Mouse (Mus musculus) gastrocnemius, postnatal 10 days (tissue): ENCODE results near the gene Adcy10. TPM values are rescaled to one million over a fixed set of nuclear protein-coding genes. Genes with fewer than 3 reads are reported as not detected.

ENCODE experiments used
- DNase-seq: peaks from one replicate; pipeline ENCODE4 v3.0.0; 2021; ENCODE audit warnings: mixed read lengths
- total RNA-seq, 2 experiments: library from RNA; stranded (reverse); gene quantifications; 2 replicates each; pipeline ENCODE4 v1.2.3; 2021

Adcy10 gene
- total RNA-seq, 2 experiments from 2014 or later: 0.12 TPM; not detected in 1

DNA sequence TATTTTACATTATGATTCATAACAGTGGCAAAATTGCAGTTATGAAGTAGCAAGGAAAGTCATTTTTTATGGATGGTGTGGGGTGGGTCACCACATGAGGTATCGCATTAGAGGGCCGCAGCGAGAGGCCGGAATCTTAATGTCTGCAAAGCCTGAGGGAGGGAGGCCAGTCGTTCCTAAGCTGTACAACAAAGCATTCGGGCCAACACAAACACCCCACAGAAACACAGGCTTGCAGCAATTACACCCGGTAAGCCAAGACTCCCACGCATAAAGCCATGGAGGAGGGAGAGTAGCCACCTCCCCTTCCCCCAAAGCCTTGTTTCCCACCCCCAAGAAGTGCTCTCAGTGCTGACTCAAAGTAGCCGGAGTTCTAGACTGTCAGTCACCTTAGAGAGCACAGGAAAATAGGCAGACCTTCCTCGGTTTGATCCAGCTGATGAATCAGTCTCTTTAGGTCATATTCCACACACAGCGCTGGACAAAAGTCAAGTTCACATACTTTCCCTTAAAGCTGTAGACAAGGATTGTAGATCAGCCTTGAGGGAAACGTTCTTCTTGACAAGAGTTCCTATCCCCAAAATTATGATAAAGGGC, 51.2 kb downstream of the Adcy10 start:
- DNase-seq: no peak

DNA sequence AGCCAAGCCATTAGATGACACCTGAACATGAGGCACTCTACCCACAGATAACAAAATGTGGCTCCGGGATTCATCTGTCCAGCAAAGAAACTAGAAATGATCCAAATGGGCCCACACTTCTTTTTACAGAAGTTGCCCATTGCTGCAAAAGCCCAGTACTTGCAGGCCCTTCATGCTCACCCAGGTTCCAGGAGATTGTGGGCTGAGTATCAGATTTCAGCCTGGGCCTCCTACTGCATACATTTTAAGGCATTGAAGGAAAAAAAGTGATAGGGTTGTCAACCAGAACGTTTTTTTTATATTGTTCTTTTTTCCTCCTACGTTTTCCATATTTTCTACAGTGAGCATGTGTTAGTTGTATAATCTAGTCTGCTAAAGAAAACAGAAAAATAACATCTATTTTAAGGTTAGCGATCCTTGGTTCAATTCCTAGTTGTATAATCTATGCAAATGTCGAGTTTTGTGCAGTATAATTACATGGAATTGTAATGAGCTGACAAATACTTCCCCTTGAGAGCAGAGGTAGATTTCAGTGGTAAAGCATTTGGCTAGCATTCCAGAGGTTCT, 52.3 kb downstream of the Adcy10 start:
- no peak for DNase-seq

DNA sequence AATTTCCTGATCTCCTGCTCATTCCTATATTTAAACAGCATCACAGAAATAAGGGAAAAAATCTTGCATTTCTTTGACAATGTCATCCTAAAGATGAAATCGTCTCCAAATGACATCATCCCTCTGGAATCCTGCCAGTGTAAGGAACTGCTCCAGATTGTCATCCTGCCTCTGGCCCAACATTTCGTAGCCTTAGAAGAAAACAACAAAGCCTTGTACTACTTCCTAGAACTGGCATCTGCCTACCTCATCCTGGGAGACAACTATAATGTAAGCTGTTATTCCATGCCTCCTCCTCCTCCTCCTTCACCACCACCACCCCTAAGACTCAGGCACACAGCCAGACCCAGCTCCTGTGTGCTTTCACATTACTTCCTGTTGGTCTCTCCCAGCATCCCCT, 71.7 kb downstream of the Adcy10 start:
- DNase-seq: no peak

DNA sequence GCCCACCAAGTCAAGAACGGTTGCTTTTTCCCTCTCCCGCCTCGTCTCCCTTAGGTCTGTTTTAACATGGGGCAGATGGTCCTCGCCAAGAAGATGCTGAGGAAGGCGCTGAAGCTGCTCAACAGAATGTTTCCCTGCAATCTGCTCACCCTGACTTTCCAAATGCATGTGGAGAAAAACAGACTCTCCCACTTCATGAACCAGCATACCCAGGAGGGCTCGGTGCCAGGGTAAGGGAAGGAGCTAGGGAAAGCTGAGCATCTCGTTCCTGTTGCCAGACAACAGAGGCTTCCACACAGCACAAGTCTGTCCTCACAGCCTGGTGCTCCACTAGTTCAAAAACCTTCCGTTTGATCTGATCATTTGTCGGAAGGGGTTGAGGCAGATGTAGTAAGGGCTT, 74.1 kb downstream of the Adcy10 start:
- DNase-seq: no peak

DNA sequence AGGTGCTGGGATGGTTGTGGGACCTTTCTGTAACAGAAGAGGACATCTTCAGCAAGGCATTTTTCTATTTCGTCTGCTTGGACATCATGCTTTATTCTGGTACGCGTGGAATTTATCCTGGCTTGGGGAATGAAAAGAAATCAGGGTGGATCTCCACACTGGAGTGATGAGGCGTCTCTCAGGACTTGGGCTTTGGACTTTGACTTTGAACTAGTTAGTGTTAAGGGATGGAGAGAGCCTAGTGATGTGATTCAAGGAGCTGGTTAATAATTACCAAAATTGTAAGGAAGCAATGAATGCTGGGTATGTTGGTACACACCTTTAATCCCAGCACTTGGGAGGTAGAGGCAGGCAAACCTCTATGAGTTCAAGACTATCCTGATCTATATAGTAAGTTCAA, 80.3 kb downstream of the Adcy10 start:
- no peak for DNase-seq

DNA sequence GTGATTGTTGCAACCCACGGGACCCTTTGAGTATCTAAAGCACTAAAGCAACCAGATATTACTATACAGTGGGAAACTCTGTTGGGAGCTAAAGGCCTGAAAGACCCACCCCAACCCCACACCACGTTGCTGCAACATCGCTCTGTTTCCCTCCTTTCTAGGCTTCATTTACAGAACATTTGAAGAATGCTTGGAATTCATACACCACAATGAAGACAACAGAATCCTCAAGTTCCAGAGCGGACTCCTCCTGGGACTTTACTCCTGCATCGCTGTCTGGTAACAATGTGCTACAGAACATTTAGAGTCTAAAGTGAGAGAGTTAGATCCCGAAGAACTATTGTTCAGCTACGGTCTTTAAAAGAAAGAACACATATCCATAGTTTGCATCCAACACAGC, 82.5 kb downstream of the Adcy10 start:
- no peak for DNase-seq

DNA sequence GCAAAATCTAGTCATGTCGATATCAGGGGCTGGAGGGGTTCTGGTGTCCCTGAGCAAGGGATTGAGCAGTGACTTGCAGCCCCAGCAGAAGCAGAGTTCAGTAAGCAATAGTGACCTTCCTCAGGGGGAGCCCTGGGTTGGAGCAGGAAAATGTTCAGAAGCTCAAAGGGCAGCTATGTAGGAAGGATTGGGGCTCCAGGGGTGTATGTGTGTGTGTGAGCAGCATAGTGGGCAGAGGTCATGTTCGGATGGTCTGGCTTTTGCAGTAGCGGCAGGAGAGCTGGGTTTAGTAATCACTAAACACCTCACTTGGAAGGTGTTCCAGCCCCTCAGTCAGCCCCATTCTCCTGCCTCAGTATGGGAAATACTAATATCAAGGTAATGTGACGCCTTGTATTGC, 91.0 kb downstream of the Adcy10 start:
- no peak for DNase-seq

DNA sequence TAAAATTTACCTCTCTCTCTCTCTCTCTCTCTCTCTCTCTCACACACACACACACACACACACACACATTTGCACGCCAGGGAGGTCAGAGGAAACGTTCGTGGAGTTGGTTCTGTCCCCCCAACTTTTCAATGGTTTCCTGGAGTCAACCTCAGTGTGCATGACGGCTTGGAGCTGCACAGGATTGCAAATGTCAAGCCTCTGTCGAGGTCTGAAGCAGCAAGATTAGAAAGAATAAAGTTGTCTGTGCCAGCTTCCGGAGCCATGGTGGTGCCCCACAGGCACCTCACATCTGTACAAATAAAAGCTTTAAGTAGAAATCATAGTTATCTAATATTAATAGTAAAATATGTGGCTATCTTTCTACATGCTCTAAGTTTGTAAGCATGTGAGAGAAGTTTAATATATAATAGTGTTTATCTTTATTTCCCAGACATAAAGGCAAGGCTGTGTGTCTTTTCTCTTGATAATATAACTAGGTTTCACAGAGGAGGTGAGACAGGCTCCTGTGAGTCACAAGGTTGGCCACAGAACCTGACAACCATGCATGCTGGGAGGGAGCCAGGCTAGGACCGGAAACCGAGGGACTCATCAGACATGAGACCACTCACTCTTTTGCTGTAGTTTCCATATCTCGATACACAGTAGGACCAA, 91.6 kb downstream of the Adcy10 start:
- DNase-seq: no peak

DNA sequence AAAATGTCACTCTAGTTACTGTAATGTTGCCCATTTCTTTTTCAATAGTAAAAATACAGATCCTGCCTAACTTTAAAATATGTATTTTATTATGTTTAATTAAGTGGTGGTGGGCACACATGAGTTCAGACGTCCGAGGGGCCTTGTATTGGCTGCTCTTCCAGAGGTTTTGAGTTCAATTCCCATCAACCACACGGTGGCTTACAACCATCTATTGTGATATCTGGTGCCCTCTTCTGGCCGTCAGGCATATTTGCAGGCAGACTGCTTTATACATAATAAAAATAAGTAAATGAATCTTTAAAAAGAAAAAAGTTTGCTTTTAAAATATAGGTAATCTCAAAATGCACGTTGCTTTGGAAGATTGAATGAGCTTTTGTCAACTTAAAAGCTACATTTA, 94.3 kb downstream of the Adcy10 start:
- DNase-seq: no peak

DNA sequence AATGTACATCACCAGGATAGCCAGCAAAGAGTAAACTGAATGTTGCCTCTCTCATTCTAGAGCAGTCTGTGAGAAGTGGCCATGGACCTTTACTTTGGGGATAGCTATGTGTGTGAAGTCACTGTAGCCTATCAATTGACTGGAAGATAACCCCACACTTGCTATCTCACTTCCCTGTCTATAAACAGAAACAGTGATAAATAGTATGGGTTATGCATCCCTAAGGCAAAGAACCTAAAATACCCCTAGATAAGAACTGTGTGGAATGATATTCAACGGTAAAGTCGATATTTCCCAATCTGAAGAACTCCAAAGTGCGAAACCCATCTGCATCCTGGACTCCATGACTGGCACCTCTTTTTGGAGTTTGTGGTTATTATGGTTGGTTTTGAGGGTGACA, 96.3 kb downstream of the Adcy10 start:
- DNase-seq: no peak

DNA sequence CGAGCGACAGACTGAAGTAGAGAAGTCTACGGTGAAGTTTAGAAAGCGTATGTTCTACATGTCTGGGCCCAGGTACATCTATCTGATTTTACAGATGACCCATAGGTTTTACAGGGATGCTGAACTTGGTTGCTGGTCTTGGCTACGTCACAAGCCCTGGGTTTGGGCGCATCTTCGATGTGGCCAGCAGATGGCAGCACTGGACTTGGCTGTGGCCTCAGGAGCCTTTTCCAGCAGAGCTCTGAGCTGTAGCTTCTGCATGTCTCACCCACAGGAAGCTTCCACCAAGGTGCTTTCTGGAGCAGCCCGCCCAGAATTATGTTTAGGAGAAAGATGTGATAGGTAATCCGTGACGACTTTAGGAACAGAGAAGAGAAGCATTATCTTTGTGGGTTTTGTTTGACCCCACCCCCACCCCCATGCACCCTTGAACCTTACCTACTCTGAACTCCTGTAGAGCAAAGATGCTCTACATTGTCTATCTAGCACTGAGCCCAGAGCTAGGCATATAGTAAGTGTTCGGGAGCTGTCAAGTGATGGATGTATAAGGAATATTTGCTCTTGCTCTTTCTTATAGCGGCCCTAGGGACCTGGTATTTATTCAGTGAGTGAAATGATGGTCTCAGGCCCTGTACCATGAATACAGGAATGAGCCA, 98.7 kb downstream of the Adcy10 start:
- DNase-seq: peak; percentile 91

DNA sequence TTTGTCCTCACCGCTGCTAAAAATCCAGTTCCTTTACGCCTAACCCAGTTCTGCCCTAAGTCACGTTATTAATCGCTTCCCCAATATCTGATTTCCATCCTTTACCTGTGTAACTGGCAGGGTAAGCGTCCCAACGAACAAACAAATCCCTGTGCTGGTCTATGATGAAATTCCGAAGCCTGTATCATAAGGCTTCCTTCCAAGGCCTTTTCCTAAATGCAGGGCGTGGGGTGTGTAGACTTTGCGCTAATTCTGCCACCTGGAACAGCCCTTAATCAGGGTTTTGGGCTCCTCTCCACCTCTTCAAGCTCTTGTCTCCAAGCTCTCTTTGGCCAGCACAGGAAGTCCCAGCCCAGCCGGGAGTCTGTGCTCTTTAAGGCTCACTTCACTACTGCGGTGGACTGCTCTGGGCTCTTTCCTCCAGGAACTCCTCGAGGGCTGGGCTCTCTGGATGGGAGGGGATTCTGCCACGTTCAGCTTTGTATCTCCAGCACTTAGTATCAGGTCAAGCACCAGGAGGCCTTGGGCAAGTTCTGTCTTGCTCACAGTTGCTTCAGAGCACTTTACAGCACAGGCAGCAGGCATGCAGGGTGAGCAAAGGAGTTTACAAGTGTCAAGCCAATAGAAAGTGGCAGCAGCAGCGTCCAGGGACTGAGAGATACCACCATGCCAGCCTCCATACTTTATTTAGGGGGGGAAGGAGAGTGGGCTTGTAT, 100.6 kb downstream of the Adcy10 start:
- DNase-seq: no peak

DNA sequence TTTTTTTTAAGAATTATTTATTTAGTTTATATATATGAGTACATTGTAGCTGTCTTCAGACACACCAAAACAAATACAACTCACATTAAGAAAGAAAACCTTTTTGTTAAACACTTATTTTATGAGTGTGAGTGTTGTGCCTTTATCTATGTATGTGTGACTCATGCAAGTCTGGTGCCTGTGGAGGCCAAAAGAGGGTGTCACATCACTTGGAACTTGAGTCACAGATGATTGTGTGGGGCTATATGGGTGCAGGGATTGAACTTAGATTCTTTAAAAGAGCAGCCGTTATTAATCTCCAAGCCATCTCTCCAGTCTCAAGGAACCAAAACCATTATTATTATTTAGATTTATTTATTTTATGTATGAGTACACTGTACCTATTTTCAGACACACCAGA, 101.4 kb downstream of the Adcy10 start:
- no peak for DNase-seq

DNA sequence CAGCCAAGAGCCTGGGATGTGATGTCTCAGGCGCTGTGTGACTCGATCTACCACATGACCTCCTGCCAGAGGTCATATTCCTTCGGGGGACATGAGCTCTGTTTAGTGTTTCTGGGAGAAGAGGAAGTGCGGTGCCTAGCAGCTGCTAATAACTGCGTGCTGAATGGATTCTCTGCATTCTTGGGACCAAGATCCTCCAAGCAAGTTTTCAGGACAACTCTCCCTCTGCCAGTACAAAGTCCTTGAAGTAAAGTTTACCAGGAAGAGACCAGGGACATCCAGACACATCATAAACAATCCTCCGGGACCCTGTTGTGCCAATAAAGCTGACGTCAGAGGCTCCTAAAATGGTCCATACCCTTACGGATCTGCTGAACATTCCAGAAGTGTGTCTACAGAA, 102.9 kb downstream of the Adcy10 start:
- no peak for DNase-seq

DNA sequence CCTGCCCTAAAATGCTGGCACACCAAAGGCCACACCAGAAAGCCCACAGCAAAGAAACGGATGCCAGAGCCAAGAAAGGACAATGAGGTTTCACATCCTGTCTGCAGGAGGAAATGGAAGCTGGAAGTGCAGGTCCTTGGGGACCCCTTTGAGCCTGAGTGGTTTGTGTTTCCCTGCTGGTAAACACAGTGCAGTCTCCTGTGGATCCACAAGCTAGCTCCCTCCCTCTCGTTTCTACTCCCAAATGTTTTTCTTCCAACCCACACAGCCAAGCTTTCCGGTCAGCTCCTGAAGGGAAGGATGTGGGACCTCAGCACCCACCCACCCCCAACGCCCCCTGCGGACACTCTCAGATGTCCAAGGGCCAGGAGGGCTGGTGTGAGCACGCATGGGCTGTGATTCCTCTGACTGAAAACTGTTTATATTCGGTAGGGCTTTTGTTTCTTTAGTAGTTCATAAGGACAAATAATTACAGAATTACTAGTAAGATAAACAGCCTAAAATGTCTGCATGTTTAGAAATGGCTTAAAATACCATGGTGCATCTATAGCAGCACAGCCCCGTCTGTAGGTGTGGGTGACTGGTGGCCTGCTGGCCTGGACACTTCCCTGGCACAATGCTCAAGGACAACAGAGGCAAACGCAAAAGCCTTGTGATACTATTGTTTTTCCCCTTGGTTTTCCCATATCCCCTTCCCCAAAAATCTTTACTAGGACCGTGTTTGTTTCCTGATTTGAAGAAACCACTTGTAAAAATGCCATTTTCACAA, 104.5 kb downstream of the Adcy10 start:
- peak; percentile 43 for DNase-seq

DNA sequence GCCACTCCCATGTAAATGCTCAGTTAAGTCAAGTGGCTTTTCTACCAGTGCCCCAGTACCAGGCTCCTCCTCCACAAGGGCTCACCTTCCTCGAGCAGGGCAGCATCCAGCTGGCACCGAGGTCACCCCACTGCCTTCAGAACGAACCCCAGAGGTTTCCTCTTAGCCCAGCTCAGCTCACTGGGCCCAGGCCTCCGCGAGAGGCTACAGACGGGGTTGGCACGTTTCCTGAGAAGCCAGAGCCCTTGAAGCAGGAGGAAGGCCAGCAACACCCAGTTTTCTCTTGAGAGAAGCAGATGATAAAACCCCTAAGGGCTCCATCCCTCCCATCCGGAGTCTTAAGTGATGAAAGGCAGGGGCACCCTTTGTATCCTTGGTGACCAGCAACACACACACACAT, 105.8 kb downstream of the Adcy10 start:
- no peak for DNase-seq

DNA sequence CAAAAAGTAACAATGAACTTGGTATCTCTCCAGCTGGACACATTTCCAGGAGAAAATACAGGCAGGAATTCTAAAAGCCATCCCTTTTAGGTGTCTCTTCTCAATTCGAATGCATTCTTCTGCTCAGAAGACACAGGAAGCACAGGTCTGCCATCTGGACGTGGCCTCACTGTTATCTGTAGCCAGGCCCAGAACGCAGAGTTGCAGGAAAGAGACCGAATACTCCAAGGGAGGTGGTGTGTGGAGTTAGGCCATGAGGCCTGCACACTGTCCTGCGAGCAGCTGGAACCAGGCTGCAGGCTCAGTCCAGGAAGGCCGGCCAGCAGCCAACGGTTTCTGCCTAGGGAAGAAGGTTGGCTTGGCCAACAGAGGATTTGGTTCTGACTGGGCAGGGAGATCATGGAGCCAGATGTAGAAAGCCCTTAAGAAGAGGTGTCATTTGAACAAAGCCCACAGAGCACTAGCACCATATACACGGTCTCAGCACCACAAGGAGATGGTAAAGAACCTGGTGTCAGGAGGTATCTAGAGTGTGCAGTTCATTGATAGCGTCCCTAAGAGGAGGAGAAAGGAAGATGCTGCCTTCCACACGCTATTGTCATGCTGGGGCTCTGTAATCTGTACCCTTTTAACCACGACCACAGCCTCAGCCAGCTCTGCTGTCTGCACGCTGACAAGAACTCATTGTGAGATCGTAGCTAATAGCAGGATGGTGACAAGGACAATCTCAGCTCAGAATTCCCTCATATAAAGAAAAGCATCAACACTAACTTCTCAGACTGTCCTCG, 107.5 kb downstream of the Adcy10 start:
- DNase-seq: peak; percentile 66

DNA sequence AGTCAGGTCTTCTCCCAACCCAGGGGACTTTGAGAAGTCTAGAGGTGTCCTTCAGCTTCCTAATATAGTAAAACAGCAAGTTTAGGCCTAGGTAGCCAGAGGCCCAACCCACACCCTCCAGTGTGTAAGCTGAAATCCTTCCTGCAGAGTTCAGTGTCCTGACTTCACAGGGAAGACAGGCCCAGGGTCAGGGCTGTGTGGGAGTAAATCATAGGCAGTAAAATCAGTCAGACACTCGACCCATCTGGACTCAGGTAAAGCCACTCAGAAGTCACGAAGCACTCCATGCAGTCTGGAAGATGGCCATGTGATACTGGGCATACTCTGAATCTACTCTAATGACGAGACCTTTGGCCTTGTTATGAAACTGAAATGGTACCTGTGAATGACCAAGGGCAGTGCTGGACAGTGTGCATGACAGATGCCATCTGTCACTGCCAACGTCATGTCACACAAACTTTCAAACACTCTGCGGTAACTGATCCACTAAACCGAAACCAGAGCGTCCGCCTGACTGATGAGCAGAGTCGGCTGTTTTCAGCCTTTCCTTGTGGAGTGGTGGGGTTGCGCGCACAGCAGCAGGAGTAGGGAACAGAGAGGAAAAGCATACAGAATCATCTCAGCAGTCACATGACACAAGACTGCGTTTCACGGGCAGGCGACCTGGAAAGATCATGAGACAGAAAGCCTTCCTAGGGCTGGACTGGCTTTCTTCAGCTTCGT, 109.9 kb downstream of the Adcy10 start:
- DNase-seq: no peak

DNA sequence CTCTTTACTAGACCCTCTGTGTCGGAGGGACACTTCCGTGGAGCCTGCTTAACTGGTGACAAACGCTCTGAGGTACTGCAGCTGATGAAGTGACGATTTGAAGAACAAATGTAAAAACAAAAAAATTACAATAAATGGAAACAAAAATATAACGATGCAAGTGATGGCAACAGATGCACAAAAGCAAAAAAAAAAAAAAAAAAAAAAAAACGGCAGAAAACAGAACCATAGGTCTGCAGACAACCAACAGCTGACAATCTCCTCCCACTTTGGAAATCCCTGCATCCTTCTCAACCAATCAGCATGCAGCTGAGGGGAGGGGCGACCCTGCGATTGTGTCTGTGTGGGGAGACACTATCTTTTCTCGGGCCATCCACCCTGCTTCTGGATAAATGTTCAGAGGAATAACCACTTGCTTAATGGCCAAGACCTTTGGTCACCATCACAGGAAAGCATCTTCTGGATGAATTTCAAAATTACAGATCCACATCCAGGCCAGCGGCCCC, 116.8 kb downstream of the Adcy10 start:
- DNase-seq: no peak

DNA sequence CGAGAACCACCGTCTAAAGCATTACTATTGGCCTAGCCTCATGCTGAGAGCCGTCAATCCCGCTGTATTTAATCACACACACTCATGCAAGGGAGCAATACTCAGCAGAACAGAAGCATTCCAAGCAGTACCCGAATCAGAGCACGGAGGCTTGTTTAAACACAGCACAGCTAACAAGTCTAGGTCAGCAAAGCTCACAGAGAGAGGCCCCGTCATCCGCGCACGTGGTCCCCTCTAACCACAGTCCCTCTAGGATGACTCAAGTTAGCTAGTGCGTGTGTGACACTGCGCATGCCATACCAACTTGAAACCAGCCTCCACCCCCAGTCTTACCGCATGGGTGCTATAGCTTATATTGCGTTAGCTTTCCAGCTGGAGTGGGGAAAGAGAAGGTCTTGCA, 118.2 kb downstream of the Adcy10 start:
- DNase-seq: no peak
